Mouse (Mus musculus) cerebellum, adult 8-10 months (tissue): ENCODE measurements around the gene Tmeff2.
"Not testable (repeated sequence)": the region's sequence is repeated elsewhere in the genome, so short reads cannot be mapped to it uniquely, and the experiment has no call there.

Source experiments
- DNase-seq: peaks from one replicate; pipeline ENCODE4 v3.0.0; 2022

Tmeff2 gene

GRCm38 (mm10) chr1:50900386-50900785 lies at the start of gene Tmeff2:
TSS of gene Tmeff2 (plus strand) at chr1:50900647.
- not testable (repeated sequence) for DNase-seq

- DNase-seq: no peak
Observed at GRCm38 (mm10) chr1:50861515-50861914, 38.9 kb upstream of the Tmeff2 start.

- DNase-seq: no peak
Observed at GRCm38 (mm10) chr1:50897696-50898095, 2.8 kb upstream of the Tmeff2 start.

GRCm38 (mm10) chr1:50924838-50925355 lies 24.4 kb downstream of the Tmeff2 start:
- peak; percentile 54 for DNase-seq

DNA sequence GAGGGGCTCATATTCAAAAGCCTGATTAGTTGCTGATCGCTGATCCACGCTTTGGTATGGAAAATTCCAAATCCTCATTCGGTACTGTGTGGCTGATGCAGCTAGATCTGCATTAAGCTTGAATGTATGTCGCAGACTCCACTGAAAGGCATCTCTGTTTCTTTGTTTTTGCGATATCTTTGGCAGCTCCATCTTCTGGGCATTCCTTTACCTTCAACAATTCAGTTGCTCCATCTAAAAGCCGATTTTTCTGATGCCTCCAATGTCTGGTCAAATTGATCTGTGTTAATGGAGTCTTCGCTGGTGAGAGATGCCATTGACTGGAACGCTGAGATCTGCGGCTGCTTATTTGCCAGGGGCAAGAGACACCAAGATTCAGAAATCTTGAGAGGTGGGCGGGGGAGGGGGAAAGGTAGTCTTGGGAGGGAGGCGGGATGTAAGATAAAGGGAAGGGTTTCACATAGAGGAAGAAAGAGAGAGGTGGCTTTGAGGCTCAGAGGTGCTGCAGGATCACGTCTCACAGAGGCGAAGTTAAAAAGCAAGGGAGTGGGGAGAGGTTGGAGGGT lies 25.0 kb downstream of the Tmeff2 start:
- DNase-seq: peak; percentile 50

- DNase-seq: peak; percentile 61
Observed at GRCm38 (mm10) chr1:50926374-50927060, 26.1 kb downstream of the Tmeff2 start.

GRCm38 (mm10) chr1:50927077-50927611 lies 26.7 kb downstream of the Tmeff2 start:
- DNase-seq: peak; percentile 99

- DNase-seq: no peak
Observed at GRCm38 (mm10) chr1:50927679-50928187, 27.3 kb downstream of the Tmeff2 start.

- peak; percentile 13 for DNase-seq
Observed at GRCm38 (mm10) chr1:50928776-50929175, 28.3 kb downstream of the Tmeff2 start.

DNA sequence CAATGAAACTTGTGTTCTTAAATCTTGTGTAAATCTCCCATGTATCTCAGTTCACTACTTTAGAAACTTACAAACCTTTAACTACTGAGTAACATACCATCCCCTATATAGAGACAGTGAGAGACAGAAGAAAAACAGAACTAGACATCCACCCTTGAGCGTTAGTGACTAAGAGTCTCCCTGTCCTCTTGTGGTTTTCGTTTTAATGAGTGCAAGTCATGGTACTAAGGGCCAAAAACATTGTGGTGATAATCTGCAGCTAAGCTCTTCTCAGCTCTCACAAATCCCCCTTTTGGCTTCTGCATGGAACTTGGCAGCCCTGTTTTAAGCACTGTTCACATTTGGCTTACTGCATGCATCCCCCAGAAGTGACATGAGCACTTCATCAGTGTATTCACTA lies 34.6 kb downstream of the Tmeff2 start:
- no peak for DNase-seq

DNA sequence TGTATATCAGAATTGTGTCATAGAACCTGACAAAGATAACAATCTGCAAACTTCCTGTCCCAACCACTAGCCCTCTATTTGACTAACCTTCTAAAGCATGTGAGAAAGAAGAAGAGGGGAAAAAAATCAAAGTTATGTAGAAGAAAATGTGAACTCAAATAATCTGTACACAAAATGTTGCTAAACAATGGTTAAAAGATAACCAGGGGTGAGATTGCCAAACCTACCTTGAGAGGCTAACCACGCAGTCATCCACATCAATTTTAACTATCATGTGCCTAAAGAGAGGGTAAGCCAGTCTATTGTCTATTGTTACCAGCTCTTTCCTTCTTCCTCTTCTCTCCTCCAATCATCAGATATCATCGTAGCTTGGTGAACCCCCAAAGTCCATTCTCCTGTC lies 35.0 kb downstream of the Tmeff2 start:
- no peak for DNase-seq

DNA sequence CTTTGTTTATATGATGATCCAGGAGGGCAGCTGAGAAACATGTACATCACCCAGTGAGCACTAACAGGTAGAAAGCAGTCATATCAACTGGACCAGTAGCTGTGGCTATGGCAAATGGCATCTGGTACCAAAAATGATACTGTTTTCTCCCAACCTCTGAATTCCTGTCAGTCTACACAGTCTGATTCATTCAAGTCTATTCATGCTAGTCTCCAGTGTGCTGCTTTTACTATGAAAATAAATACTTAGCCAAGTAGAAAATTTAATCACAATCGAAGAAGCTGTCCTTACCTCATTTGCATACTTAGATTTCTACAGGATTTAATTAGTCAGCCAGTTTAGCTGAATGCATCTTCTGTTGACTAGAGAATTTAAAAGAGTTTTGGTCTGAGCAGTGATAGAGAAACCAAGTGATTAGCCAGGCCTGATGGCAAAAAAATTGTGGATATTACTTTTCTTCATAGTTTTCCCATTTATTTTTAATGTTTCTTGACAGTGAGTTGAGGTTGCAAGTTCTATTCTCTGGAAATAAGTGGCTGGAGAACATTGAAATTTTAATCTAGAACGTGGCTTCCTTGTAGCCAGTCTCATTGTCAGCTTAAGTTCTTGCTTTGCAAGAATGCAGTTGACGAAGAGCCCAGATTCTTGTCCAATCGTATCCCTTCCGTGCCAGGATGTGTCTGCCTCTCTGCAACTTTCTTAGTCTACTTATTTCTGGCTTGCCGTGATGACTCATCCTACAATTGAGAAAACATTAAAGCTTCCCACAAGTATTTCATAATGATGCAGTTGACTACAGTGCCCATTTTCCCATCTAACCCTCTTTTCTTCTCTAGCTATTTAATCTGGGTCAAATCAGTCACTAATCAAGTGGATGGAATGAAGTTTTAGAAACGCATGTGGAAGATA lies 39.9 kb downstream of the Tmeff2 start:
- no peak for DNase-seq

- DNase-seq: no peak
Observed at GRCm38 (mm10) chr1:50948575-50948974, 48.1 kb downstream of the Tmeff2 start.

DNA sequence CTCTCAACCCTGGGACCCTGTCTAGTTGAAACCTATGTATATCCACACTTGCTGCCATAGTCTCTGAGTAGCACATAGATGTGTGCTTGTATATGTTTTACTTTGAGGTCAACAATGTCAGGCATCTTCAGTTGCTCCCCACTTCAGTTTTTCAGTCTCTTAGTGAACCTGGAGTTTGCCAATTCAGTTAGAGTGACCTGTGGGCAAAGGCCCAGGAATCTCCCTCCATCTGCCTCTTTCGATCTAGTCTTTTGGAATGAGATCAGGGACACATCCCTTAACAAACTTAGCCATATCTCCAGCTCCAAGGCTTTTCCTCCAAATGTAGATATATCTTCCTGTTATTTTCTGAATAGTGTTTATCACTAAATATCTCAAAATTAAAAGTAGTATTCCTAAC lies 58.4 kb downstream of the Tmeff2 start:
- DNase-seq: peak; percentile 32

DNA sequence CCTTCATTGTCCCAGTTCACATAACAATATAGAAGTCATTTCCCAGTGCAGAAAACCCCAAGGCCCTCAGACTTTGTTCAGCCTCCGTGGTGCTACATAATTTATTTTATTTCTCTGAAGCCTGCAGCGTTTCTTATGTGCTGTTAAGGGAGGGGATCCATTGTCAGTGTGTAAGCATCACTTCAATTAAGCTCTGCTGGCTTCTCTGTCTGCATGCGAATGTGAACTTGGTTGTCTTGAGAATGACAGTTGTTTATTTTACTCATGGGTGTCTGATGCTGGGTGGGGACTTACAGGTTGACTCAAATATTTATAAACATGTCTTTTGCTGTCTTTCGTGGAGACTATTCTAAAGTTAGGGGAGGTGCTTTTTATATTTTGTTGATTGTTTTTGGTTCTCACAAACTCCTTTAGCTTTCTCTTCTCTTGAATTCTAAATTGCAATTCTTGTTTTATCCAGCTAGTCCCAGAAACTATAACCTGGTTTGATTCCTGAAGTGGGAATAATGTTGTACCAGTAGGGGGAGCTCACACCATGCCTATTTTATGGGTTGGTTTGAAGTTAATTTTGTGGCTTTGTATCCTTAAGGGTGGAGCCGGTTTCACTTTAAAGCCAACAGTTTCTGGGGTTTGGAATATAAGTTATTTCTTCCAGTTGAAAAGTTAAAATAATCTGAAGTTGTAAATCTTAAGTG lies 61.7 kb downstream of the Tmeff2 start:
- DNase-seq: peak; percentile 79

GRCm38 (mm10) chr1:50962649-50963000 lies 62.2 kb downstream of the Tmeff2 start:
- no peak for DNase-seq

DNA sequence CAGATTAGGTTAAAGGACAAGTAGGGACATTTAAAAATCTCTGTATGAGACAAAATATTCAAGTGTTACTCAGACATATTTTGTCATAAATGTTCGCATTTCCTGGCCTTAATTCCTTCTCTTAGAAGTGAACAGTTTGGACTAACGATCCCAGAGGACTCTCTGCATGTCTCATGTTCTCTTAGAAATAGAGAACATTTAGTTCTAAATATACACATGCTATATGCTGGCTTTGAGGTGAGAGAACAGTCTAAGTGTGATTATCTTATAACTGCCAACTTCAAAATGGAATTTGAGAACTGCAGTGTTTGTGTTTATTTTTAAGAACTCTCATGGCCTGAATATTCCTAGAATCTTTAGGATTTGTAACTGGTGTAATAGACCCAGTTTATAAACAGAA lies 69.2 kb downstream of the Tmeff2 start:
- no peak for DNase-seq

- no peak for DNase-seq
Observed at GRCm38 (mm10) chr1:50970853-50971252, 70.4 kb downstream of the Tmeff2 start.

GRCm38 (mm10) chr1:50972509-50973436 lies 72.3 kb downstream of the Tmeff2 start:
- DNase-seq: no peak

DNA sequence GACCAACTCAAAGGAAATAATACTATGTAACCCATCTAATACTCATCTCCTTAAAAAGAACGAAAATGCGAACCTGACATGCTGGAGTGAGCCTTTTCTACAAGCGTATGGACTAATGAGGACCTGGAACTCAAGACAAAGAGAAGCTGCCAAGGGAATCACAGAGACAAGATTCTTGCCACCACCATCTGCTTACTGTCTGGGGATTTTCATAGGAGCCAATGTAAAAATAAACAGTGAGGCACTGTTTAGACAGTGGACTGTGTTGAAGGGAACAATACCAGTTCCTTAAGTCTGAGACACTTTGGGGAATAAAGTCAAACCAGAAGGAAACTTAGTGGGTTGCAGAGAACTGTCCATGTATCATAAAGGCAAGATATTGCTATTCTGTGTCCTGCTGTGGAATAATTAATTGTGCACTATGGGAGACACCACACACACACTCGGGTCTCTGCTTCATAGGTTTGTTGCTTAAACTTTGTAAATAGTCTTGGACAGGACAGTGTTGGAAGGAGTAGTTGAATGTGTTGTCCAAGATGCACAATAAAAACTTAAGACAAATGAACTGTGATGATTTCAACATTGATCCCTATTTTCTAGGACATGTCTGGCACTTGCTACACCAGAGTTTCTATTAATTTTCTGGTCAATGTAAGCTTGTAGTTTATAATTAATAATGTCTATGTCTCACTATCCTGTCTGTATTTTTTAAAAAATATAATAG lies 79.1 kb downstream of the Tmeff2 start:
- DNase-seq: peak; percentile 33

- no peak for DNase-seq
Observed at GRCm38 (mm10) chr1:50980591-50980990, 80.1 kb downstream of the Tmeff2 start.
